In the genomic region with DNA sequence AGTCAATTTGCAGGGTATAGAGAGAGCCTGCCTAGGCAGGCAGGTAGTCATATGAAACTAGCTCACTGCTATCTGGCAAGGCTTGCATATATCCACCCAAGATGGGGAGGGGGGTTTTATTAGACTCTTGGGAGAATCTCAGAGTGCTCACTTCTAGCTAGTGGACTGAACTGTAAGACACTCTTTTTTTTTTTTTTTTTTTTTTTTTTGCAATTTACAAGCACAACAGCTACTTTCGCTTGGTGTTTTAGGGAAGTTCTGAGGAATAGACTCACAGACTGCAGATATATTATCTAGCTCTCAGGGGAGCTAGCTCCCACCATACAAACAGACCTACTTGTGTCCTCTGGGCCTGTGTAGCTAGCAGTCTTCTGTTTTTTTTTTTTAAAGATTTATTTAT, we compare ENCODE assay signal across 22 mouse cellular contexts. TPM values are rescaled to one million over a fixed set of nuclear protein-coding genes. Genes with fewer than 3 reads are reported as not detected.
DNase-seq lines count a peak whose midpoint lies in the region; ATAC-seq and TF ChIP-seq lines count a peak whose summit lies in the region.
"Had no signal": no experiment of that assay in that cellular context is flagged by ENCODE, and none has a peak within 500 bp of the region (broad histone marks: within the 10 kb centered on the region; RNA-seq: fewer than 3 reads in every experiment).

No protein-coding gene starts in this region.

- in situ Hi-C loops in Patski (cut with MboI; ENCODE audit: low pct_unique_long_range_greater_than_20kb) = no loop called here

- TF ChIP-seq POLR2A in MEL (IDR thresholded peaks at IDR 0.05; ENCODE audit: control insufficient read depth in 1 of 2, insufficient read depth in 1 of 2, low read depth in 1 of 2, low read length in 2 of 2, poor library complexity in 1 of 2) = no peak

- H3K27ac ChIP-seq in heart, embryonic 10.5 days = no peak overlapping the region
- H3K27ac ChIP-seq in MEL (ENCODE audit: control insufficient read depth, low read depth, low read length) = no peak overlapping the region

- H3K27me3 ChIP-seq in heart, embryonic 10.5 days (ENCODE audit: insufficient read depth, poor library complexity, severe bottlenecking) = no peaks in the 10 kb centered on the region
- H3K27me3 ChIP-seq in MEL (ENCODE audit: control insufficient read depth in 1 of 2, insufficient read depth in 2 of 2, low read length in 2 of 2) (no peaks in the 10 kb centered on the region), Patski (peaks cover 5% of the 10 kb centered on the region)
- H3K27me3 ChIP-seq: CH12.LX had no signal

- DNase-seq in heart, adult 11 months = peak; percentile 39
- no peak for DNase-seq in heart, embryonic 10.5 days (ENCODE audit: low spot score)
- DNase-seq in MEL (ENCODE audit: low read depth, low spot score) = peak; percentile 48
- no peak for DNase-seq in Patski (ENCODE audit: low read depth, low spot score)
- no peak for DNase-seq in urinary bladder, postnatal 25 days (ENCODE audit: low spot score)
- DNase-seq in layer of hippocampus, adult 8-10 months (ENCODE audit: low spot score in 2 of 2) = no peak
- DNase-seq: adrenal gland, adult 2 months; adrenal gland, adult 8-10 months; adrenal gland, postnatal 10 days; adrenal gland, postnatal 14 days; adrenal gland, postnatal 25 days; adrenal gland, postnatal 36 days; B cell, adult 2 months; cerebellum, adult 11 months; cerebellum, adult 11-12 months; cerebellum, adult 18-20 months; cerebellum, adult 2 months; cerebellum, adult 8-10 months had no signal

- no peak for TF ChIP-seq RAD21 in MEL (IDR thresholded peaks at IDR 0.05; ENCODE audit: low read depth, low read length)

- CTCF ChIA-PET in Patski (lab: Charles Lee) = interaction anchor here (0.7 to 0.8 kb wide), 4 partner anchors 9 to 579 kb away, joined by 3 read pairs; partner anchors contain the start of genes Irak1 and Trex2

- H3K79me2 ChIP-seq in MEL (ENCODE audit: control insufficient read depth, insufficient read depth, low read length, poor library complexity) = no peaks in the 10 kb centered on the region

- no peaks in the 10 kb centered on the region for H3K4me1 ChIP-seq in heart, embryonic 10.5 days
- peaks cover 0 to 2% of the 10 kb centered on the region in 2 experiments; a peak in 1 of 4 replicates for H3K4me1 ChIP-seq in MEL (ENCODE audit: control insufficient read depth in 1 of 2, insufficient read depth in 2 of 2, low read length in 2 of 2)

- no peaks in the 10 kb centered on the region for H3K9me3 ChIP-seq in heart, embryonic 10.5 days
- H3K9me3 ChIP-seq in MEL (replicated peaks; ENCODE audit: insufficient read depth, low read length) = no peaks in the 10 kb centered on the region
- H3K9me3 ChIP-seq: G1E had no signal

- ATAC-seq in Patski = peak; percentile 31
- ATAC-seq: activated CD4-positive, CD25-positive, alpha-beta regulatory T cell, adult 4 months; CD4-positive, CD25-positive, alpha-beta regulatory T cell, adult 4 months had no signal

- WGBS in heart, embryonic 10.5 days = 100% methylated on average over 1 of the region's 1 CpGs

- H3K4me3 ChIP-seq in heart, embryonic 10.5 days = no peak overlapping the region
- no peak overlapping the region for H3K4me3 ChIP-seq in MEL (ENCODE audit: control insufficient read depth in 1 of 2, insufficient read depth in 1 of 2, low read depth in 2 of 2, low read length in 2 of 2)

- POLR2A ChIA-PET in Patski (lab: Charles Lee) = interaction anchor here (0.7 to 1.2 kb wide), 4 partner anchors 9 to 70 kb away, joined by 3 to 5 read pairs (median 4); partner anchors contain the start of genes Hcfc1 and Irak1

- TF ChIP-seq CTCF in MEL (IDR thresholded peaks at IDR 0.05 in 2 of 3, conservative IDR thresholded peaks at IDR 0.05 in 1 of 3; ENCODE audit: control insufficient read depth in 1 of 3, insufficient read depth in 1 of 3, low read depth in 2 of 3, low read length in 3 of 3, poor library complexity in 1 of 3, severe bottlenecking in 1 of 3) = no peak
- no peak for TF ChIP-seq CTCF in Patski (IDR thresholded peaks at IDR 0.05)

- TF ChIP-seq EP300 in MEL (IDR thresholded peaks at IDR 0.05; ENCODE audit: low read depth in 1 of 2, low read length in 2 of 2) = no peak

- H3K36me3 ChIP-seq in heart, embryonic 10.5 days = peaks cover 38% of the 10 kb centered on the region
- peaks cover 0 to 5% of the 10 kb centered on the region in 2 experiments for H3K36me3 ChIP-seq in MEL (ENCODE audit: control insufficient read depth in 1 of 2, insufficient read depth in 2 of 2, low read length in 2 of 2)

- no peak overlapping the region for H3K9ac ChIP-seq in MEL (ENCODE audit: control insufficient read depth, low read depth, low read length, poor library complexity, severe bottlenecking)

TF ChIP-seq in MEL, 35 proteins besides CTCF, POLR2A, EP300 and RAD21:
- TF ChIP-seq ZNF384 (IDR thresholded peaks at IDR 0.05; ENCODE audit: low read depth, low read length) (peak; percentile 92), GATA1 (IDR thresholded peaks at IDR 0.05; ENCODE audit: low read depth, low read length) (no peak)
TF ChIP-seq in MEL: peak in this region for 1.

RNA-seq across cellular contexts. Expression of gene Irak1, which starts 9.1 kb away (rescaled TPM):
- polyA plus RNA-seq in heart, embryonic 10.5 days (2016; fragmentation: Nextera tagmentation; extraction: Ambion mirVana) = 59.3 and 60.8 TPM in 2 replicates
- total RNA-seq in MEL (2012; rRNA removed) = 30.1 and 33.7 TPM in 2 replicates
- polyA plus RNA-seq in MEL (2012; ENCODE audit: insufficient read depth in 1 of 2, insufficient read length in 2 of 2, low read depth in 1 of 2, low replicate concordance in 2 of 2, missing spikeins in 1 of 2) = 100 to 1,000 TPM in 1 of 2 experiments, not detected in 1; 106 TPM
- polyA plus RNA-seq in Patski (2021) = 106 TPM
- 10 to 100 TPM; 49.9 to 75.1 (median 63.7) TPM for total RNA-seq in layer of hippocampus, adult 8-10 months (2022)

RNA-seq across cellular contexts. Expression of gene Hcfc1, which starts 48.4 kb away (rescaled TPM):
- polyA plus RNA-seq in heart, embryonic 10.5 days (2016; fragmentation: Nextera tagmentation; extraction: Ambion mirVana) = 49.5 and 56.8 TPM in 2 replicates
- 53.6 and 60.0 TPM in 2 replicates for total RNA-seq in MEL (2012; rRNA removed)
- 100 to 1,000 TPM in 1 of 2 experiments, 10 to 100 TPM in 1; 40.8 to 146 TPM for polyA plus RNA-seq in MEL (2012; ENCODE audit: insufficient read depth in 1 of 2, insufficient read length in 2 of 2, low read depth in 1 of 2, low replicate concordance in 2 of 2, missing spikeins in 1 of 2)
- 81.1 TPM for polyA plus RNA-seq in Patski (2021)
- 10 to 100 TPM; 72.7 to 77.3 (median 73.3) TPM for total RNA-seq in layer of hippocampus, adult 8-10 months (2022)

Comparison
In these comparisons a context has a peak if more than half of its experiments do, and no peak if none do; other contexts are left out.
1. DNase-seq: peak in heart, adult 11 months (single experiment) and MEL (single experiment); none in heart, embryonic 10.5 days (single experiment), Patski (single experiment), urinary bladder, postnatal 25 days (single experiment) and layer of hippocampus, adult 8-10 months (0 of 2).